ENCODE assay signal across 8 mouse cellular contexts in the genomic region with DNA sequence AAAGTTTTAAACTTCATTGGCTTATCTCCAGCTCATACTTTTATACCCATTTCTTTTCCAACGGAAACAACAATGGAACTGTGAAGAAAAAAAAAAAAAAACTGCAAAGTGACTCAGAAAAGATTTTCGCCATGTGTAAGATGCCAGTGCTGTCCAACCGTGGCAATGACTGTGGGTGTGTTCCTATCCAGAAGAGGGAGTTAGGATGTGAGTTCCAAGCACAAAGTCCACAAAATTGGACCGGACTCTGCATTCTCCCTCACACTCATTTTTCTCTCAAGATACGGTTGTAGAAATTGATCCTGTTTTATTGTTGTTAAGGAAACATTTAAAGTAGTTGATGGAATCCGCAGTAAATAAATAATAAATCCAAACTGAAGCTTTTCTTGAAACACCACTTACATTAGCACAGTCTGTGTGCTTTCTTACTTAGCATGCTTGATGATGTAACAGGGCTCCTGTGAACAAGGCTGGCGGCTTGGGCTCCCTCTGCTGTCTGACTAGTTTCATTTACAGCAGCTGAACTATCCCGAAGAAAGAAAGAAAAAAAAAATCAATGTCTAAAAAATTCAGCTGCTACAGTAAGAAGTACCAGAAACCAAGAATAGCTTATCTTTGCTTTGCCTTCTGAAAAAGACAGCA. TPM values are rescaled to one million over a fixed set of nuclear protein-coding genes. Genes with fewer than 3 reads are reported as not detected.
DNase-seq lines count a peak whose midpoint lies in the region; ATAC-seq and TF ChIP-seq lines count a peak whose summit lies in the region.

No protein-coding gene starts in this region.

- WGBS in forebrain, embryonic 15.5 days, result 50% methylated on average over 8 of the region's 8 CpGs
- WGBS in stomach, postnatal 0 days, result 42% methylated on average over 8 of the region's 8 CpGs

- no peaks in the 10 kb centered on the region for H3K4me1 ChIP-seq in forebrain, embryonic 15.5 days
- H3K4me1 ChIP-seq in stomach, postnatal 0 days (replicated peaks; ENCODE audit: control insufficient read depth, insufficient read depth), result no peaks in the 10 kb centered on the region

- no peak overlapping the region for H3K27ac ChIP-seq in forebrain, embryonic 15.5 days (replicated peaks)
- H3K27ac ChIP-seq in stomach, postnatal 0 days (replicated peaks), result no peak overlapping the region

- peak; percentile 92 for ATAC-seq in forebrain, embryonic 15.5 days (replicated peaks)
- ATAC-seq in stomach, postnatal 0 days (ENCODE audit: low FRiP score, low TSS enrichment), result no peak

- H3K4me2 ChIP-seq in forebrain, embryonic 15.5 days (replicated peaks), result no peak overlapping the region
- no peak overlapping the region for H3K4me2 ChIP-seq in stomach, postnatal 0 days (replicated peaks; ENCODE audit: low read depth)

- intact Hi-C loops in heart, postnatal 25 days (cut with DNase I), result loop anchor here (5.0 kb wide), 1 partner anchor 1998 kb away; no protein-coding TSS in a partner anchor

- DNase-seq in heart, postnatal 4 days, result peak; percentile 36
- DNase-seq in heart, postnatal 25 days (ENCODE audit: low spot score), result no peak
- peak; percentile 45 for DNase-seq in ZHBTc4 (ENCODE audit: low read depth, low spot score)
- peak; percentile 47 for DNase-seq in kidney, postnatal 14 days
- DNase-seq in lung, postnatal 25 days (ENCODE audit: low spot score), result peak; percentile 16
- DNase-seq in stomach, postnatal 0 days (ENCODE audit: low spot score), result peak; percentile 43
- no peak for DNase-seq in spleen, postnatal 36 days (ENCODE audit: low spot score in 2 of 2)

- no peaks in the 10 kb centered on the region for H3K36me3 ChIP-seq in forebrain, embryonic 15.5 days
- H3K36me3 ChIP-seq in stomach, postnatal 0 days (ENCODE audit: control insufficient read depth, insufficient read depth, low read length), result no peaks in the 10 kb centered on the region

- TF ChIP-seq EP300 in stomach, postnatal 0 days (optimal IDR thresholded peaks at IDR 0.05), result no peak

- peak; percentile 75 for TF ChIP-seq CTCF in stomach, postnatal 0 days (IDR thresholded peaks at IDR 0.05; ENCODE audit: low read depth)

- no peak overlapping the region for H3K4me3 ChIP-seq in forebrain, embryonic 15.5 days
- no peak overlapping the region for H3K4me3 ChIP-seq in stomach, postnatal 0 days (ENCODE audit: low read depth, low read length)

- no peaks in the 10 kb centered on the region for H3K9me3 ChIP-seq in forebrain, embryonic 15.5 days
- H3K9me3 ChIP-seq in stomach, postnatal 0 days (ENCODE audit: control insufficient read depth, low read length), result no peaks in the 10 kb centered on the region

- H3K27me3 ChIP-seq in forebrain, embryonic 15.5 days, result no peaks in the 10 kb centered on the region
- H3K27me3 ChIP-seq in stomach, postnatal 0 days (ENCODE audit: control insufficient read depth, insufficient read depth, low read length), result no peaks in the 10 kb centered on the region

- no peak overlapping the region for H3K9ac ChIP-seq in forebrain, embryonic 15.5 days (replicated peaks)
- H3K9ac ChIP-seq in stomach, postnatal 0 days (ENCODE audit: low read length), result no peak overlapping the region

RNA-seq across cellular contexts. Expression of a gene that starts 25.1 kb away (rescaled TPM):
- total RNA-seq in heart, postnatal 4 days (2021), result under 1 TPM; 0.14 to 0.17 TPM
- under 1 TPM; 0.08 to 0.11 TPM for total RNA-seq in heart, postnatal 25 days (2021)
- polyA plus RNA-seq in forebrain, embryonic 15.5 days (2015; fragmentation: Nextera tagmentation; extraction: Ambion mirVana), result 8.7 and 9.1 TPM in 2 replicates
- polyA plus RNA-seq in stomach, postnatal 0 days (2015; fragmentation: Nextera tagmentation; extraction: Ambion mirVana), result 1.3 and 1.6 TPM in 2 replicates

Comparison
In these comparisons a context has a peak if more than half of its experiments do, and no peak if none do; other contexts are left out.
1. DNase-seq: peak in heart, postnatal 4 days (single experiment), ZHBTc4 (single experiment), kidney, postnatal 14 days (single experiment), lung, postnatal 25 days (single experiment) and stomach, postnatal 0 days (single experiment); none in heart, postnatal 25 days (single experiment) and spleen, postnatal 36 days (0 of 2).